Mouse (Mus musculus) thymus, postnatal 14 days (tissue): ENCODE measurements around the gene Evx1.

Experiments used
- DNase-seq: peaks from one replicate; pipeline ENCODE4 v3.0.0; 2021

Gene Evx1

DNA sequence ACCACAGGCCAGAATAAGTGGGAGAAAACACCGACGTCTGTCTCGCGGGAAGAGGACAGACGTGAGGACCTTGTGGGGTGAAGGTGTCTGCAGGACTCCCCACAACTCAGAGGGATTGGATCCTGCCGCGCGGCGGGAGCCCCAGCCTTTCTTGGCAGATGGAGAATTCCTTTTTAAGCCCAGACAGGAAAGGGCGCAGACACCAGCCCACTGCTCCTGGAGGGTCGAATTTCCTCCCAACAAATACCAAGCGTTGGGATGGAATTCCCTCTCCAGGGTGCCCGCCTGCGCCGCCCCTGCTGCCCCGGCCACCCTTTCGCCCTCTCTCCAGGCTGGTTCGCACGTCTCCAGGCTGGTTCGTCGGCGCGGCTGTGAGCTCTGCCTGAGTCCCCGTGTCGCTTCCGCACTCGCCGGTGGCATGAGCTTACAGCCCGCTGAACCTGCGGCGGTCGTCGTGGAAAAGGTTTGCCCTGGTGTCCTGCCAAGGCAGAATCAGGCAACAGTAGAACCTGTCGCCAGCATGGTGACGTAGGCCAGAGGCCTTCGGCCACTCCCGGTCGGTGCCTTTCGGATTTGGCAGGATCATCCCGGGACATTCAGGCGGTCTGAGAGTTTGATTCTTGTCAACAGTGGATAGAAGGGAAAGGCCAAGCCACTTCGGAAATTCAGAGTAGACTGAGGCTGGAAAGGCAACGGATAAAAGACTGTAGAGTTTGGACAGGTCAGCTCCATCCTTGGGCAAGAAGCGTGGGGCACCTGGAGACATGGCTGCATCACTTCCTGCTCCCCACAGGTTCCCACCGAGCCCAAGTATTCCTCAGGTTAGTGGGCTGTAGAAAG lies 22.1 kb upstream of the Evx1 start:
- no peak for DNase-seq

DNA sequence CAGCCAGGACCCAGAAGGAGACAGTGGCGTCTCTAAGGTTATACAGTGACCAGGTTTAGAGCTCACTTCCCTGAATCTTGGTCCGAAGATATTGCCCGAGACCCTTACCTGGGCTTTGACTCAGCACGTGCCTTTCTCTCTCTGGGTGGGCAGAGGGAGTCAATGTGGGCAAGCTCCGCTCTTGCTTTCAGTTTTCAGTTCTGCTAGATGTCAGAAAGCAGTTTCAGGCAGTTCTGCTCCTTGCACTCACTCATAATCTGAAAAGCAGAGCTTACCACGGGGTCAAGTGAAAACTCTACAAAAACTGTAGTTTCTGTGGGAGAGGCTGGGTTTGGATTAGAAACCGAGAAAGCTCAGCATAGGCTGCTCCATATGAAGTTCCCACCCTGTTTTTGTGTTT lies 21.0 kb upstream of the Evx1 start:
- no peak for DNase-seq

- DNase-seq: no peak
Observed at GRCm38 (mm10) chr6:52294616-52295015, 18.7 kb upstream of the Evx1 start.

- no peak for DNase-seq
Observed at GRCm38 (mm10) chr6:52298511-52298910, 14.8 kb upstream of the Evx1 start.

- DNase-seq: no peak
Observed at GRCm38 (mm10) chr6:52300806-52301205, 12.5 kb upstream of the Evx1 start.

- DNase-seq: no peak
Observed at GRCm38 (mm10) chr6:52303426-52303825, 9.9 kb upstream of the Evx1 start.

DNA sequence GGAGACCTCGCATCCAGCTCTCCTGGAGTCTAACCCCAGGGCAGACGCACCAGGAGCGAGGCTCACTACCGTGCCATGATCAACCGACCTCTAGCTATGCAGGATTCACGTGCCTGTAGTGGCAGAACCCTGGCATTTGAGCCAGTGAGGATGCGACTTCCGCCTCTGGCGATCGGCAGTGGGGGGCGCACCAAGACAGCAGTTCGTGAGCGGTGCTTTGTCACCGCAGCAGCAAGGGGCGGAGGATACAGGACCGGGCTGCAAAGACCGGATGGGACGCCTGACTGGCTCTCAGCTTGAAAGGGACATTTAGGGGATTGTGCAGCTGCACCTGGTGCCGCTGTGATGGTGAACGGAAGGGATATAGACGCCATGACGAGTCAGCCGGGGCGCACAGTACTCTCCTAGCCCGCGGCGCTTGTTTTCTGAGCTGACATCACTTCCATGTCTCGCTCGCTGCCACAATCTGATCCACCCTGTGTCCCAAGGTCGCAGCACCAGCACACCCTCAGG lies 7.4 kb upstream of the Evx1 start:
- DNase-seq: peak; percentile 78

GRCm38 (mm10) chr6:52309766-52310165 lies 3.5 kb upstream of the Evx1 start:
- DNase-seq: no peak

DNA sequence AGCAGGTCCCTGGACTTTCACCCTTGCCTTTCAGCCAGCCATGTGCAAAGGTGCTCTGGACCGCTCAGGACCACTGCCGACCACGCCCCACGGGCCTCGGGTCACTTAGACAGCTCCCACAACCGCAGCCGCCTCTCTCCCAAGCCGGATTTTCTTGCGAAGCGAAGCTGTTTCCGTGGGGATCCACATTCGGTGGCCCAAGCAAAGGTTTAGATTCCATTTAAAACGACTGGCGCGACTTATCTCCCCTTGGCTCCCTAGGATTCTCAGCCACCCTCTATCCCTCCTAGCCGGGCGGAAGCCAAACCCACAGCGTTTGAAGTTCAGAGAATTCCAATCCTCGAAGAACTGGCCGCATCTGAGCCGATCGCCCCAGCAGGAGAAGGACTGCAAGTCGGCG lies 2.9 kb upstream of the Evx1 start:
- DNase-seq: no peak

DNA sequence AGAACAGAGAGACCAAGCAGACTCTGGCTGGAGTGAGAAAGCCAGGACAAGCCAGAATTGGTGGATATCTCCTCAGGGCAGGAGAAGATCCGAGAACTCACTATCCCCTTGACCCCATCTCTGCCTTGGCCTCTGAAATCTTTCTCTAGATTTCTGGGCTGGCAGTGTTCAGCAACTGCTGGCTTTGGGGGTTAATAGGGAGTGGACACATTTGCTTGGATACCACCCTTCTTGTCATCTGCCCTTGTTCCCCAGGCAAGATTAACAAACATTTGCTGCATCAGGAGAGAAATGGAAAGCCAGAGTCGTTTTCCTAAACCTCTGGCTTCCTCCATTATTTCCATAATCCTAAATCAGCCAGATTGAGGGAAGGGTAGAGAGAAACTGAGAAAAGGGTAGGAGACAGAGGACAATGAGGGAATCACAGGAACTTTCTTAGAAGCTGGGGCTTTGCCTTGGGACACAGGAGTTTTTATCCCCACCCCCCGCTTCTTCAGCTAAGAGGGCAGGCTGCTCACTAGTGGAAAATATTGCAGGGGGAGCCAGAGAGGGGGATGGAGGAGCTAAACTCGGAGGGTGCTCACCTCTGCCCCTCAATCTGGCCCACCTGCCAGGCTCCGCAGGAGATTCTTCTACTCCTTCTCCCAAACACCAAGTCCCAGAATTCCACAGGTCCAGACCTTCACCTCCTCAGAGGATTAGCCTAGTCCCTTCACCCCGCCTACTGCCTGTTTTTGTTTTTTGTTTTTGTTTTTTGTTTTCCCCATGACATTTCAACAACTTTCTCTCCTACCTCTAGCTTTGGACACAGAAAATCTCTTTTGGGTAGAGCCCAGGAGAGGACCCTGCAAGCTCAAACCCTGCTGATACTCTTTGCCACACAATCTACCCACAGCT lies 1.4 kb upstream of the Evx1 start:
- no peak for DNase-seq

DNA sequence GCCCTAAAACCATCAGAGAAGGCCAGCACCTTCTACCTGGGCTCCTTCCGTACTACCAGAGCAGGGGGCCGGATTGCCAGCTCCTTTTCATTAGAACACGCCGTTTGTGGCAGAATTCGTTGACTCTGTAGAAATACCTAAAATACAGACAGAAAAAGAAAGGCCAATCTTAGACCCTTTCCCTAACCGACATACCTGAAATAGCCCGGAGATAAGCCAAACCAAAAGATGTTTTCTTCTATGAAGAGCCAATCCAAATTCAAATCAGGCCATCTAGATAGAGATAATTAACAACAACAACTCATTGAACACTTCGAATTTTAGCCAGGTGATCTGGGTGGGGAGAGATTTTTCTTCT lies 761 bp upstream of the Evx1 start:
- DNase-seq: no peak

- DNase-seq: no peak
Observed at GRCm38 (mm10) chr6:52314304-52315100, 1.2 kb downstream of the Evx1 start.

DNA sequence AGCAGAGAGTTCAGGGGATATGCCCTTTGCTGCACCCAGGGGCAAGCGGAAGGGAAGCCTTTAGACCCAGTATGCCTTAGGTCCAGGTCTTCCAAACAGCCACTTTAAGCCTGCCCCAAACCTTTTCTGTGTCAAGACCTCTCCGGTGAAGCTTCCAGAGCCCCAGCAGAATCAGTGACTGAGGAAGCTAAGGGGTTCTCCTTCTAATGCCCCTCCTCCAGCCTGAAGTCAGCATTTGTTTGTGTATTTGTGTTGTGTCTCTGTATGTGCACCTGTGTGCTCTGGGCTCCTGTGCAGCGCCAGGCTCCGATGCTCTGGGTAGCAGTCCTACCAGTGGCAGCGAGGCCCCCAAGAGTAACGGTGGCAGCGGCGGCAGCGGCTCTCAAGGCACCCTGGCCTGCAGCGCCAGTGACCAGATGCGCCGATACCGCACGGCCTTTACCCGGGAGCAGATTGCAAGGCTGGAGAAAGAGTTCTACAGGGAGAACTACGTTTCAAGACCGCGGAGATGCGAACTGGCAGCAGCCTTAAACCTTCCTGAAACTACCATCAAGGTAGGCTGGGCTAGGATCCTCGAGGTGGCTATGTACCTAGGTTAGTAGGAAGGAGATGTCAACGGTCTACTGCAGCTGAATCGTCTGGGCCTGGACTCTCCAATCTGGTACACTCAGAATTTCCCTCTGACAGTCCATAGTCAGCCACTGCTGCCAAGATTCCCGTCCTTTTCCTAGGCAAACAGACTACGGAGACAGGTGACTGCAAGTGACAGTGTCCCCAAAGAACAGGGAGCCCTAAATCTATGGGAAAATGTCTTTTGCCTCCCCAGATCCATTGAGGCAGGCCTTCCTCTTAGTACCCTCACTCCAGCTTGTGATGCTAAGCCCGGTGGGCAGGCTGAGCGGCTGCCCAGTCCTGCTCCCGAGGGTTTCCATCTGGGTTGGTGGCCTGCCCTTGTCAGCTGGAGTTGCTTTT lies 2.4 kb downstream of the Evx1 start:
- no peak for DNase-seq

- DNase-seq: peak; percentile 13
Observed at GRCm38 (mm10) chr6:52316413-52317184, 3.3 kb downstream of the Evx1 start.

DNA sequence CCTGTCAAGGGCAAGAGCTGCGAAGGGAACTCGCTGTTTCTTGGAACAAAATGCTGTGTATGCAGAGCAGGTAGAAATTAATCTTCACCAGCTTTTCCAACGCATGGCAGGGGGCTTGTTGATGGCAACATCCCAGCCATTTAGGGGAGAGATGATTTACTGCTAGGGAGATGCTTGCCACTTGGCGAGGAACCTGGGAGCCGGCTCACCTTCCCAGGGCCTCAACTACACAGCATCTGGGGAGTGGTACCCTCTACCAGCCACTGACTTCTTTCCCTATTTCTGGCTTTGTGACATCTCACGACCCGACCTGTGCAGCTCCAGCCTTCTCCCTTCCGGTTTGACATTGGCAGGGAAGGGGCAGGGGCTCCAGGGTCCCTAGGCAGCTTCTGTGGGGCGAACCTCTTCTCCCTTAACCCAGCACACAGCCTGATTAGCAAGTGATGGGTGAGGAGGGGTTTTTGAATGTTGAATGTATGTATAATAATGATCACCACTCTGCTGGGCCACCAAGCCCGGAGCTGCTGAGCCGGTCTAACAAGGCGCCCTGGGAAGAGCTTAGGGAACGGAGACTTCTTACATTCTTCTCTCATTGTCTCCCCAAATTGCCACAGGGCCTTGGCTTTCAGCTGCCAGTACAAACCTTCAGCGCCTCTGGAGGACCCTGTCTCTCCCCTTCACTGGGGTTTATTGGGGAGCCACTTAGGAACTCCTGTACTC lies 4.3 kb downstream of the Evx1 start:
- no peak for DNase-seq

DNA sequence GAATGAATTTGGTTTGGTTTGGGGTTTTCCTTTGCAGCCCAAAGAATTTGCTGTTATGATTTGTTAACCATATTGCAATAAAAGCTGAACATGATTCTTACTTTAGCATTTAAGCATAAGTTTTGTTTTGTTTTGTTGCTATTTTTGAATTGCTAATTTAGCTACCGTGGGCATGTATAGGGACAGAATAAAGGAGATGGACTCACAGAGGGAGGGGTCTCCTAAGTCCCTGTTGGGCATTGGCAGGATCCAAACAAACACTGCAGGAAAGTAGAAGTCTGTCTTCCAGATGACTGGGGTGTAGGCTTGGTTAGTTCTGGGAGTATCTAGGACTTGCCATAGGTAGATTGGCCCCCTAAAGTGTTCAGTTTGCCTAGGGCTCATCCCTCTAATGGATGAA lies 5.0 kb downstream of the Evx1 start:
- DNase-seq: no peak

- DNase-seq: no peak
Observed at GRCm38 (mm10) chr6:52319956-52320690, 6.8 kb downstream of the Evx1 start.

- no peak for DNase-seq
Observed at GRCm38 (mm10) chr6:52320966-52321825, 7.9 kb downstream of the Evx1 start.
